Mouse (Mus musculus) urinary bladder, postnatal 0 days (tissue): ENCODE measurements around the gene Rpl10-ps3. TPM values are rescaled to one million over a fixed set of nuclear protein-coding genes. Genes with fewer than 3 reads are reported as not detected.

Experiments
- polyA plus RNA-seq: library from polyadenylated mRNA; unstranded; fragments of >200 nt; fragmentation: Nextera tagmentation; extraction: Ambion mirVana; gene quantifications from 2 replicates; pipeline ENCODE4 v1.2.1, GENCODE M21; 2015

Rpl10-ps3 gene
- 221 and 267 TPM in 2 replicates for polyA plus RNA-seq

GRCm38 (mm10) chr9:50344868-50345267 is at the start of gene Rpl10-ps3:
TSS of gene Rpl10-ps3 (minus strand) at chr9:50344968.

Other genes starting within 250 kb of the Rpl10-ps3 start
- 85.3 and 90.0 TPM in 2 replicates for gene Plet1, start 149.6 kb upstream of the Rpl10-ps3 start, polyA plus RNA-seq
- 64.4 and 72.6 TPM in 2 replicates for gene Pts, start 183.8 kb upstream of the Rpl10-ps3 start, polyA plus RNA-seq
- 7.4 and 9.4 TPM in 2 replicates for gene Il18, start 209.9 kb upstream of the Rpl10-ps3 start, polyA plus RNA-seq
- 0.15 and 0.30 TPM in 2 replicates for gene Bco2, start 210.2 kb upstream of the Rpl10-ps3 start, polyA plus RNA-seq
- gene Tex12, start 216.4 kb upstream of the Rpl10-ps3 start, polyA plus RNA-seq, result not detected in 2 replicates